Mouse (Mus musculus) adrenal gland, adult 2 months (tissue): ENCODE data around the gene Spint2. TPM values are rescaled to one million over a fixed set of nuclear protein-coding genes. Genes with fewer than 3 reads are reported as not detected.
"Not testable (repeated sequence)": the region's sequence is repeated elsewhere in the genome, so short reads cannot be mapped to it uniquely, and the experiment has no call there.

Experiments used
- DNase-seq: peaks from one replicate; pipeline ENCODE4 v3.0.0; 2021
- polyA plus RNA-seq: library from polyadenylated mRNA; depleted of rRNA; stranded (reverse); fragments of >200 nt; gene quantifications from 2 replicates; pipeline ENCODE4 v1.2.3, GENCODE M21; 2012
- total RNA-seq, 2 experiments: library from RNA; stranded (reverse); gene quantifications; 2 replicates each; pipeline ENCODE4 v1.2.3; 2021

Spint2 gene
- total and polyA plus RNA-seq, 3 experiments = 44.3 to 90.2 (median 53.9) TPM

GRCm38 (mm10) chr7:29238019-29238967 lies 43.4 kb downstream of the Spint2 start, which contains the start of gene Yif1b:
Gene Yif1b, plus strand, starts transcription at chr7:29238329.
- peak; percentile 99 for DNase-seq

GRCm38 (mm10) chr7:29237596-29237995 lies 44.1 kb downstream of the Spint2 start:
- DNase-seq = not testable (repeated sequence)

- DNase-seq = no peak
Observed at GRCm38 (mm10) chr7:29236593-29236992, 45.1 kb downstream of the Spint2 start.

GRCm38 (mm10) chr7:29234661-29235060 lies 47.1 kb downstream of the Spint2 start:
- no peak for DNase-seq

GRCm38 (mm10) chr7:29233745-29234144 lies 48.0 kb downstream of the Spint2 start:
- no peak for DNase-seq

- DNase-seq = peak; percentile 52
Observed at GRCm38 (mm10) chr7:29232247-29233013, 49.3 kb downstream of the Spint2 start, which contains the start of gene Kcnk6. Gene Kcnk6, minus strand, starts transcription at chr7:29232515.

- DNase-seq = no peak
Observed at GRCm38 (mm10) chr7:29231517-29231916, 50.2 kb downstream of the Spint2 start.

GRCm38 (mm10) chr7:29230560-29230959 lies 51.2 kb downstream of the Spint2 start:
- no peak for DNase-seq

GRCm38 (mm10) chr7:29228202-29228601 lies 53.5 kb downstream of the Spint2 start:
- DNase-seq = no peak

GRCm38 (mm10) chr7:29225520-29225919 lies 56.2 kb downstream of the Spint2 start:
- DNase-seq = no peak

- DNase-seq = no peak
Observed at GRCm38 (mm10) chr7:29224756-29225394, 56.8 kb downstream of the Spint2 start.

- DNase-seq = no peak
Observed at GRCm38 (mm10) chr7:29214846-29215245, 66.9 kb downstream of the Spint2 start.

GRCm38 (mm10) chr7:29214236-29214635 lies 67.5 kb downstream of the Spint2 start:
- no peak for DNase-seq

- DNase-seq = no peak
Observed at GRCm38 (mm10) chr7:29213675-29214082, 68.0 kb downstream of the Spint2 start, which contains the start of gene Catsperg1. Gene Catsperg1, minus strand, starts transcription at chr7:29214035.

- DNase-seq = not testable (repeated sequence)
Observed at GRCm38 (mm10) chr7:29212775-29213560, 68.7 kb downstream of the Spint2 start.

- DNase-seq = no peak
Observed at GRCm38 (mm10) chr7:29212199-29212765, 69.4 kb downstream of the Spint2 start.

GRCm38 (mm10) chr7:29211415-29212198 lies 70.1 kb downstream of the Spint2 start:
- peak; percentile 89 for DNase-seq

- DNase-seq = not testable (repeated sequence)
Observed at GRCm38 (mm10) chr7:29211013-29211412, 70.7 kb downstream of the Spint2 start.
